Mouse (Mus musculus) hindbrain, embryonic 12.5 days (tissue): Measurements from ENCODE around the gene Nxnl1. TPM values are rescaled to one million over a fixed set of nuclear protein-coding genes. Genes with fewer than 3 reads are reported as not detected.

Experiments
- ATAC-seq: fragments of 200-750 bp; cut with Nextera tagmentation; 2 replicates; pipeline ENCODE4 v1.8.0; 2017; ENCODE audit warnings: moderate TSS enrichment; ENCODE audit not compliant: low FRiP score
- H3K27ac ChIP-seq: fragments of 300-500 bp; sonication (generic); 2 replicates; pipeline ENCODE4 v1.5.1; 2016; ENCODE audit warnings: mild to moderate bottlenecking
- H3K27me3 ChIP-seq: fragments of 300-500 bp; sonication (generic); 2 replicates; pipeline ENCODE4 v1.6.1; 2016; ENCODE audit warnings: mild to moderate bottlenecking
- H3K36me3 ChIP-seq: fragments of 300-500 bp; sonication (generic); 2 replicates; pipeline ENCODE4 v1.6.1; 2016; ENCODE audit warnings: mild to moderate bottlenecking
- H3K4me1 ChIP-seq: fragments of 300-500 bp; sonication (generic); 2 replicates; pipeline ENCODE4 v1.6.1; 2016
- H3K4me2 ChIP-seq: fragments of 300-500 bp; sonication (generic); replicated peaks from 2 replicates; pipeline ENCODE4 v1.6.1; 2016; ENCODE audit warnings: mild to moderate bottlenecking
- H3K4me3 ChIP-seq: fragments of 300-500 bp; sonication (generic); 2 replicates; pipeline ENCODE4 v1.5.1; 2016; ENCODE audit warnings: mild to moderate bottlenecking
- H3K9ac ChIP-seq: fragments of 300-500 bp; sonication (generic); 2 replicates; pipeline ENCODE4 v1.6.1; 2016; ENCODE audit warnings: mild to moderate bottlenecking, moderate library complexity
- H3K9me3 ChIP-seq: fragments of 300-500 bp; sonication (generic); replicated peaks from 2 replicates; pipeline ENCODE4 v1.6.1; 2016; ENCODE audit warnings: mild to moderate bottlenecking
- WGBS: fragments of 180-500 bp; shearing (Covaris S2); methylation state at CpG from one replicate; pipeline ENCODE4 v1.1.7; 2016; 5-methylcytosine and 5-hydroxymethylcytosine counted together
- polyA plus RNA-seq: library from polyadenylated mRNA; unstranded; fragments of >200 nt; fragmentation: Nextera tagmentation; extraction: Ambion mirVana; gene quantifications from 2 replicates; pipeline ENCODE4 v1.2.1, GENCODE M21; 2016

Gene Nxnl1
- polyA plus RNA-seq, 1 experiment from 2014 or later: not detected

DNA sequence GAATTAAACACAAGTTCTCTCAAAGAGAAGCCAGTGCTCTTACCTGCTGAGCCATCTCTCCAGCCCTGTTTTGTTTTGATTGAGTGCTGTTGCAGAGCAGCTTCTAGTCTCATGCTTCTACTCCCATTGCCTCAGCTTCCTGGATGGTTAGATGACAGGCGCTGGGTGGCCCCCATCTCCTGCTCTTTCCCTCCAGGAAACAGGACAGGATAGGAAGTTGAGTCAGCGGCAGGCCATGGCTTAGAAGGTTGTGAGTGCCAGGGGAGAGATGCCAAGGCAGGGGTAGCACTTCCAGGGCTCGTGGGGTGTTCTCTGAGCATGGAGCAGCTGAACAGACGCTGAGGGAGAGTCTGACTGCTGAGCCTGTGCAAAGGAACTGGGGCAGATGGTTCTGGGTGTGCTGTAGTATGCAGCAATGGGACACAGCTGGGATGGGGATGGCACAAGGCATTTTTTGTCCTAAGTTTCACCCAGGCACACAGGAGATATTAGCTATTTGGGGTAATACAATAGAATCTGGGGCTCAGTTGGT is 11.5 kb upstream of the Nxnl1 start:
- peaks cover 18% of the 10 kb centered on the region for H3K36me3 ChIP-seq
- no peak for ATAC-seq
- H3K4me3 ChIP-seq: no peak overlapping the region
- no peaks in the 10 kb centered on the region for H3K9me3 ChIP-seq
- peaks cover 4% of the 10 kb centered on the region; the same call in 1 of the 2 replicates for H3K4me1 ChIP-seq
- no peak overlapping the region for H3K9ac ChIP-seq
- H3K4me2 ChIP-seq: no peak overlapping the region
- 83% methylated on average over 4 of the region's 4 CpGs for WGBS
- no peak overlapping the region for H3K27ac ChIP-seq
- H3K27me3 ChIP-seq: peaks cover 8% of the 10 kb centered on the region; the same call in 1 of the 2 replicates

GRCm38 (mm10) chr8:71575020-71575419 is 8.6 kb upstream of the Nxnl1 start:
- ATAC-seq: no peak

GRCm38 (mm10) chr8:71574426-71574825 is 8.0 kb upstream of the Nxnl1 start:
- H3K9me3 ChIP-seq: no peaks in the 10 kb centered on the region
- 82% methylated on average over 7 of the region's 7 CpGs for WGBS
- peaks cover 8% of the 10 kb centered on the region for H3K4me1 ChIP-seq
- 0 out of 2 replicates have a peak, but pooled peaks cover under 1% of the 10 kb centered on the region for H3K36me3 ChIP-seq
- H3K4me2 ChIP-seq: no peak overlapping the region
- no peak overlapping the region for H3K4me3 ChIP-seq
- peaks cover 2% of the 10 kb centered on the region; the same call in 1 of the 2 replicates for H3K27me3 ChIP-seq
- ATAC-seq: no peak
- H3K9ac ChIP-seq: no peak overlapping the region
- H3K27ac ChIP-seq: no peak overlapping the region

More at GRCm38 (mm10) chr8:71575020-71575419, 8.6 kb upstream of the Nxnl1 start:
- Histone ChIP-seq H3K36me3 (peaks cover 3% of the 10 kb centered on the region; the same call in 1 of the 2 replicates), H3K4me2 (no peak overlapping the region), H3K9me3 (no peaks in the 10 kb centered on the region), H3K27ac (no peak overlapping the region), H3K27me3 (peaks cover 7% of the 10 kb centered on the region; the same call in 1 of the 2 replicates), H3K4me1 (peaks cover 8% of the 10 kb centered on the region), H3K9ac (no peak overlapping the region), H3K4me3 (no peak overlapping the region)
- 65% methylated on average over 1 of the region's 1 CpGs for WGBS

DNA sequence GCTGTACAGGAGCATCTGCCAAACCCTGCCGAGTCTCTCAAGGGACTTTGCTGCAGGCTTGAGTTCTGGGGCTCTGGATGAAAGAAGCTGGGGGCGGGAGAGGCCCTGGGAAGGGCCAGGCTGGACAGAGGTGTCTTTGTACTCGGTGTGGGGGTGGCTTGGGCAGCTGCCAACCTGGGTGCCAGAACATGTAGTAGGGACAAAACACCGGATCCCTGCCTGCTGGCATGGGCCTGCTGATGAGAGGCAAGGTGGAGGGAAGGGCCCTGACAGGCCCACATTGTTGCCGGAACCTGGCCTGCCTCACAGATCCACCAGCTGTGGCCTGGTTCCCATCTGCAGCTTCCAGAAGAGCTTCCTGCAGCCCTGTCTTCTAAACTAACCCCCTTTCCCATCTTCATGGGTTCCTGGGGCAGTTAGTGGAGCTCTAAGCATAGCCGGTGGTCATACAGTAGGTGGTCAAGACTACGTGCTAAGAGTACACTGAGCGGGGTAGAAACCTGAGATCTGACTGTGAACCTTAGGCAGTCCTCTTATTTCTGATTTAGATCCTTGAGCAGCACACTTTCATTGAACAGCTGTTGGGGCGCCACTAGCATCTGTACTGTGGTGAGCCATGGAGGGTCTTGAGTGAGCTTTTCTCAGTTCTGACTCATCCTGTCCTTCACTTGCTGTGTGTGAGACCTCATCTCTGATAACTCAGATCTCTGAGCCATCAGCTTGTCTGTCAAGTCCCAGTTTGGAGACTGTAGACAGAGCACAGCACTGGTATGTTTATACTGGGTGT is 6.6 kb upstream of the Nxnl1 start:
- Histone ChIP-seq H3K27me3 (peaks cover 11% of the 10 kb centered on the region), H3K4me2 (no peak overlapping the region), H3K36me3 (no peaks in the 10 kb centered on the region), H3K9me3 (no peaks in the 10 kb centered on the region), H3K9ac (no peak overlapping the region), H3K4me3 (no peak overlapping the region), H3K27ac (peak overlapping the region; percentile 45), H3K4me1 (peaks cover 17% of the 10 kb centered on the region)
- WGBS: 66% methylated on average over 9 of the region's 9 CpGs
- ATAC-seq: no peak

DNA sequence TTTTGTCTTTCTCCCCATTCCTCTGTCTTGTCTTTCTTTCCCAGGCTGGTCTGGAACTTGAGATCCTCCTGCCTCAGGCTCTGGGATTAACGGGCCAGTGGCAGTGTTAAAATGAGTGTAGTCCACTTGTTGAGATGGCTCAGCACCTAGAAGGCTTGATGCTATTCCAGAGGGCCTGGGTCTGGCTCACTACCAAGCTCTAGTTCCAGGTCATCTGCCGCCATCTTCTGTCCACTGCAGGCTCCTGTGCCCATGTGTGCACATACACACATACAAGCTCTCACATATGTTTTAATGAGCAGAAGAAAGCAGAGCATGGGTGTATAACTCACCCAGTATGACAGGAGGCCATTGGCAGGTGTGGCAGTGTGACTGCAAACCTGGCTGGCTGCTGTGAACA is 5.7 kb upstream of the Nxnl1 start:
- H3K27ac ChIP-seq: 0 out of 2 replicates have a peak overlapping the region, but pooled peaks have one; percentile 35

DNA sequence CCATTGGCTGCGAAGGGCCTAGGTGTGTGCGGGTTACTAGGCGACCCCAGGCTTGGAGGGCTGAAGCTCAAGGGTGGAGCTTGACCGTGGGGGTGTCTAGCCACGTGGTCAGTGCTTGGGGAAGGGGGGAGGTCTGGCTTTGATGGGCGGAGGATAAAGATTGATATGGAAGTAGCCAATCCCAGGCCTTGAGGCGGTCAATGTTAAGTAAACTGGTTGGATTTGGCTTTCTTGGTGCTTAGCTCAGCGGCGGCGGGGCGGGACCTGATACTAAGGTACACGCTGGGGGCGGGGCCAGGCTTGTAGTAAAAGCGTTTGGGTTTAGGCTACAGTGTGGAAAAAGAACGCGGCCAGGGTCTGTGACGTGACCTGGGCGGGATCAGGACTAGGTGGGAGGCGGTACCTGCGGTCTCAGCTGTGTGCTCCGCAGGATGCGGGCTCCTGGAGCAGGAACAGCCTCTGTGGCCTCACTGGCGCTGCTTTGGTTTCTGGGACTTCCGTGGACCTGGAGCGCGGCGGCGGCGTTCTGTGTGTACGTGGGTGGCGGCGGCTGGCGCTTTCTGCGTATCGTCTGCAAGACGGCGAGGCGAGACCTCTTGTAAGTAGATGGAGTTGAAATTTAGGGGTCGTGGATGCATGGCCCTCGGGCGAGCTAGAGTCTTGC is 4.0 kb upstream of the Nxnl1 start:
- ATAC-seq: peak; percentile 90
- peak overlapping the region; percentile 73 for H3K9ac ChIP-seq
- H3K4me1 ChIP-seq: peaks cover 17% of the 10 kb centered on the region
- peak overlapping the region; percentile 80 for H3K27ac ChIP-seq
- H3K36me3 ChIP-seq: no peaks in the 10 kb centered on the region
- H3K27me3 ChIP-seq: peaks cover 32% of the 10 kb centered on the region
- under 1% methylated on average over 41 of the region's 41 CpGs for WGBS
- H3K9me3 ChIP-seq: no peaks in the 10 kb centered on the region
- peak overlapping the region; percentile 91 for H3K4me2 ChIP-seq
- H3K4me3 ChIP-seq: peak overlapping the region; percentile 56

More for the DNA sequence above, 5.7 kb upstream of the Nxnl1 start:
- Histone ChIP-seq H3K4me1 (peaks cover 17% of the 10 kb centered on the region), H3K4me2 (peak overlapping the region; percentile 91), H3K9ac (no peak overlapping the region), H3K36me3 (no peaks in the 10 kb centered on the region), H3K4me3 (no peak overlapping the region), H3K9me3 (no peaks in the 10 kb centered on the region), H3K27me3 (peaks cover 19% of the 10 kb centered on the region)
- no peak for ATAC-seq
- 93% methylated on average over 2 of the region's 2 CpGs for WGBS

DNA sequence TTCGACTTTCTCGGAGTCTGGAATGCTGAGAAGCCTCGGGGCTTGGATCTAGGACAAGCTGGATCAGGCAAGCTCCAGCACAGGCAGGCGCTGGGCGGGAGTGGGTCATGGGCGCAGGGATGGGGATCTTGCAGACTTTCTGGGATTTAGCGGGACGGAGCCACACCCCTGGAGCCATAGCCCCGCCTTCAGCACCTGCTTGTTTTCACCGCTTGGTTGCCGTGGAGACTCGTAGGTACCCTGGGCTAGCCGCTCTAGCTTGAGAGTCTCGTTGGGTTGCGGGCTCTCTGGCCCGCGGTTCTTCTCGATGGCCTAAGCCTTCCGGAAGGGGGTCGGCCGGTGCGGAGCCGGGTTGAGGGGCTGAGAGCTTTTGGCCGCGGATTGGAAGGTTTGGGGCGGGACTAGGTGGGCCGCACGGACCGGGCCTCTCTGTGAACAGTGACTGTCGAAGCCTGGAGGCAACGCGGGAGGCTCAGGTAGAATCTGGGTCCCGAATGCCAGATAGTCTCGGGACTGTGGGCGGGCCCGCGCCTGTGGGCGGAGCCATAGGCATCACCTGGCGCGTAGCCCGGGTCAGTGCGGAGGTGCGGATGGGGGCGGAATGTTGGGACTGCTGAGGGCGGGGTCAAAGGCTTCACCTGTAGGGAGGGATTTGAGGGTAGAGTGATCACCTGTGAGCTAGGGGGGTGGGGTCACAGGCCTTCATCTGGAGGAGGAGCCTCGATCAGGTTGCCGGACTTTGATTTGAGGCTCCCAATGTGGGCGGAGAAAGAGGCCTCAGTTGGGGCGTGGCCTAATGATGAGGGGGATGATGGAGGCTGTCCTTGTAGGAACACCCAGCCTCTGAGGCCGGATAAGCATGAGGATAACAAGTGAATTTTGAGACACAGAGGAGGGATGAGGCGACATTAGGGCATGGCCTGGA is 3.2 kb upstream of the Nxnl1 start:
- Histone ChIP-seq H3K27ac (peak overlapping the region; percentile 78), H3K27me3 (peaks cover 33% of the 10 kb centered on the region), H3K9ac (peak overlapping the region; percentile 73), H3K4me3 (peak overlapping the region; percentile 56), H3K4me1 (peaks cover 17% of the 10 kb centered on the region), H3K4me2 (peak overlapping the region; percentile 91), H3K36me3 (no peaks in the 10 kb centered on the region), H3K9me3 (no peaks in the 10 kb centered on the region)
- under 1% methylated on average over 51 of the region's 51 CpGs for WGBS
- peak; percentile 84 for ATAC-seq

GRCm38 (mm10) chr8:71568941-71569340 is 2.5 kb upstream of the Nxnl1 start:
- H3K4me1 ChIP-seq: peaks cover 17% of the 10 kb centered on the region
- H3K4me2 ChIP-seq: peak overlapping the region; percentile 91
- H3K27ac ChIP-seq: peak overlapping the region; percentile 78
- H3K36me3 ChIP-seq: no peaks in the 10 kb centered on the region
- 13% methylated on average over 6 of the region's 6 CpGs for WGBS
- peaks cover 40% of the 10 kb centered on the region for H3K27me3 ChIP-seq
- peak overlapping the region; percentile 73; the same call in 1 of the 2 replicates for H3K9ac ChIP-seq
- ATAC-seq: no peak
- H3K9me3 ChIP-seq: no peaks in the 10 kb centered on the region
- H3K4me3 ChIP-seq: peak overlapping the region; percentile 56

- WGBS: 10% methylated on average over 12 of the region's 13 CpGs
- peak within 1 kb of the TSS; percentile 91 for H3K4me2 ChIP-seq
- peaks cover 17% of the 10 kb centered on the region for H3K4me1 ChIP-seq
- peak within 1 kb of the TSS; percentile 78 for H3K27ac ChIP-seq
- H3K36me3 ChIP-seq: no peaks in the 10 kb centered on the region
- H3K9ac ChIP-seq: peak within 1 kb of the TSS; percentile 73
- H3K27me3 ChIP-seq: peaks cover 45% of the 10 kb centered on the region
- H3K9me3 ChIP-seq: no peaks in the 10 kb centered on the region
- no peak for ATAC-seq
- peak within 1 kb of the TSS; percentile 56 for H3K4me3 ChIP-seq
These were observed 2.1 kb upstream of the Nxnl1 start, which contains the start of gene Slc27a1 for GRCm38 (mm10) chr8:71568387-71568937. Gene Slc27a1 (plus strand): TSS chr8:71568882.

DNA sequence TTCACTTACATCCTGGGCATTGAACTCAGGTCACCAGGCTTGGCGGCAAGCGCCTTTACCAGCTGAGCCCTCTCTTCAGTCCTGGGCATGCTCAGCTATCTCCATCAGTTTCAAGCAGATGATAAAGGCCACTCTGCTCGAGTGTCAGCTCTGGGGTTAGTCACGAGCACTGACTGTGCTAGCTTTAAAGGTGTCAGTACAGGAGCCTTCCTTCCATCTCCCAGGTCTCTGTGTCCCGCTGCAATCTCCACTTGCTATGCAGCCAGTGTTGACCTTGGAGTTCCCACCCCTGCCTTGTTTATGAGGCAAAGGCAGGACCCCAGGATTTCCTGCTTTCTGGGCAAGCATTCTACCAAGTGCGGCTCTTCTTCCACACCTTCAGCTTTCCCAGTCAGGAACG is 1.2 kb upstream of the Nxnl1 start:
- WGBS: 71% methylated on average over 7 of the region's 7 CpGs
- H3K36me3 ChIP-seq: no peaks in the 10 kb centered on the region
- H3K4me3 ChIP-seq: no peak overlapping the region
- no peak overlapping the region for H3K4me2 ChIP-seq
- H3K27ac ChIP-seq: no peak overlapping the region
- no peak for ATAC-seq
- H3K9ac ChIP-seq: no peak overlapping the region
- H3K27me3 ChIP-seq: peaks cover 53% of the 10 kb centered on the region
- peaks cover 23% of the 10 kb centered on the region for H3K4me1 ChIP-seq
- H3K9me3 ChIP-seq: no peaks in the 10 kb centered on the region

DNA sequence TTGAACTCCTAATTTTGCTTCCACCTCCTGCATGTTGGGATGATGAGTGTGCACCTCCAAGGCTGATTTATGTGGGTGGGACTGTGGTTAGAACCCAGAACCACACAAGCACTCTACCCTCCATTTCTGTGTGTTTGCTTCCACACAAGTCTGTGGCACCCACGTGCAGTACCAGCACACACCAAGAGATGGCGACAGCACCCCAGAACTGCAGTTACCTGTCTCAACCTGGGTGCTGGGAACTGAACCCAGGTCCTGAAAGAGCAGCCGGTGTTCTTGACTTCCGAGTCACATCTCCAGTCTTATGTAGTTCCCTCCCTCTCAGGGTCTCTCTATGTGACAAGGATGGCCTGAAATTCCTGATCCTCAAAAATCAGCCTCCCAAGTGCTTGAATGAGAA is 2.4 kb downstream of the Nxnl1 start:
- Histone ChIP-seq H3K4me2 (no peak overlapping the region), H3K27ac (no peak overlapping the region), H3K36me3 (no peaks in the 10 kb centered on the region), H3K9ac (no peak overlapping the region), H3K4me1 (peaks cover 16% of the 10 kb centered on the region), H3K9me3 (no peaks in the 10 kb centered on the region), H3K27me3 (peaks cover 88% of the 10 kb centered on the region), H3K4me3 (no peak overlapping the region)
- WGBS: 94% methylated on average over 4 of the region's 4 CpGs
- ATAC-seq: no peak
